ENCODE assay signal across 1 mouse cellular context in the genomic region with DNA sequence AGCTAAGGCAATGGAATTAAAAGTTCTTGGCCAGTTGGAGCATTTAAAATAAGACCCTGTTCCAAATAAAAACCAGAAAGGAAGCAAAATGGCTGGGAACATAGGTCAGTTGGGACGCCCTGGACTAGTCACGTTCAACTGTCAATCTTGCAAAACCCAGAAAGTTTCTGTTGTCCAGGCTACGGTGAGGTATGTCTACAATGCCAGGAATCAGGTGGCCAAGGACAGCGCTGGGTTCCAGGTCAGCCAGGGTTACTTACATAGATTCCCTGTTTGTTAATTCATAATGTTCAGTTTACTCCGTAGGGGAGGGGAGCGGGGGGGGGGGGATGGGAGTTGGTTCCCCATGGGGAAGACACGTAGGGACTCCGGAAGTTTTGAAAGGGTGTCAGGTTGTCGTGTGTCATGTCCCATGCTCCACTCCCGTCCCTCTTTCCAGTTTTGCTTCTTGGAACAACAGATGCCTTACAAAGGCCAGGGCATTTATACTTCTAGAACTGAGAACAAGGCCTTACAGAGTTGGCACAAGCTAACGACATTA.
TF ChIP-seq lines count a peak whose summit lies in the region.

No protein-coding gene starts in this region.

TF ChIP-seq in CH12.LX, 34 proteins besides CTCF, POLR2A, EP300 and RAD21 (continued from another document):
- TF ChIP-seq MXI1 (IDR thresholded peaks at IDR 0.05; ENCODE audit: low read depth, low read length) (peak; percentile 40; the same call in 1 of the 2 replicates), USF1 (IDR thresholded peaks at IDR 0.05; ENCODE audit: low read depth, low read length) (no peak), SMC3 (IDR thresholded peaks at IDR 0.05; ENCODE audit: low read depth, low read length) (no peak)
